Mouse (Mus musculus) spleen, embryonic (tissue): ENCODE data around the gene Rpl12.

Experiments
- CTCF ChIA-PET: fragments of 350-600 bp; sonication (Branson Sonifier 250); formaldehyde crosslinking; loops from one replicate; lab custom pipeline; 2022; lab: Charles Lee

Rpl12 gene

DNA sequence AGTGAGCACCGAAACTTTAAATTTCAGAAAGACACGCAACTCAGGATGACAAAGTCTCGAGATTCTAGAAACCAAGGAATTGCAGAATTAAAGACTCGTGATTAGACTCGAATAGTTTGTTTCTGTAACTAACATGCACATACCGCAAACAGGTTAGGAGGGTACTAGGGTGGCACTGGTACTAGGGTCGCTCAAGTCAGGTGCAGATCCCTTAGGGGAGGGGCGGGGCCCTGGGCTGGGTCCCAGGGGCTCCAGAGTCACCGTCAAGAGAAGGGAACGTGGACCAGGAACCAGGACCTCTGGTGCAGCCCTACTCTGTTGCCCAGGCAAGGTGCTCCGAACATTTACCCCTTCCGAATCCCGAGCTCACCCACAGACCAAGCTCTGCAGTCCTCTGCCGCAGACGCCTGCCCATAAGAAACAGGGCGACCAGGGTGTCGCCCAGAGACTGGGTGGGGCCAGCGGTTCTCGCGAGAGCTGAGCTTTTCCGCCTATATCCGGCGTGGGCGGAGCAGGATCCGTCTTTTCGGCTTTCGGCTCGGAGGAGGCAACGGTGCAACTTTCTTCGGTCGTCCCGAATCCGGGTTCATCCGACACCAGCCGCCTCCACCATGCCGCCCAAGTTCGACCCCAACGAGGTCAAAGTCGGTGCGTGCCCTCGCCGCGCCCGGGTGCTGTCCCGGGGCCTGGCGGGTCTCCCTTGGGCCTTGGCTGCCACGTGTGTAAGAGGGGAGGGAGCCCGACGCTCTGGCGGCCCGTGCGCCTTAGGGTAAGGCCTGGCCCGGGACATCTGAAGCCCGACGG is at the start of gene Rpl12, which contains the start of gene Lrsam1:
Gene Rpl12 (plus strand): TSS at position 368 of the 804 bp plus-strand sequence.
Gene Lrsam1 (minus strand): TSS at position 423 of the 804 bp plus-strand sequence.
- CTCF ChIA-PET = no interaction called here

DNA sequence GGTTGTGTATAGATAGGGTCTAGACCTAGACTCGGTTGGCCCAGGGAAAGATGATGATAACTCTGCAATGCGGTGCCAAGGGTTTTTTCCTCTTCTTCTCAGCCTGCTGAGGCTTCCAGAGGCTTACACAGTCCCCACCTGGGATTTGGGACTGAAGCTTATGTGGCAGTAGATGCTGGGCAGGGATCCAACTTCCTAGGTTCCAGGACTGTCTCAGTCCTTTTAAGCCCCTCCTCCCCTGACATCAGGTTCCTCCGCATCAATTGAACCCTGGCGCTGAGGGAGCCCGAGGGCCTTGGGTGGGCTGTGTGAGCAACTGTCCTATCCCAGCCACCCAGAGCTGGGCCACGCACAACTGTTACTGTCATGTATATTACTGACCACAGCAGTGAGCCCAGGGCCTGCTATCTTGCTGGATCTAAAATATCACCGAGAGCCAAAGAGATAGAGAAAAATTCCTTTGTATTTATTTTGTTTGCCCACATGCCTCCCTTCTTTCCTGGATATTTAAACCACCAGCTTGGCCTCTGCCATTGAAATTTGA is 49.6 kb upstream of the Rpl12 start:
- CTCF ChIA-PET = interaction anchor here (0.6 to 0.9 kb wide), 3 partner anchors 13 to 1452 kb away, joined by 3 to 4 read pairs (median 3); no protein-coding TSS in a partner anchor

DNA sequence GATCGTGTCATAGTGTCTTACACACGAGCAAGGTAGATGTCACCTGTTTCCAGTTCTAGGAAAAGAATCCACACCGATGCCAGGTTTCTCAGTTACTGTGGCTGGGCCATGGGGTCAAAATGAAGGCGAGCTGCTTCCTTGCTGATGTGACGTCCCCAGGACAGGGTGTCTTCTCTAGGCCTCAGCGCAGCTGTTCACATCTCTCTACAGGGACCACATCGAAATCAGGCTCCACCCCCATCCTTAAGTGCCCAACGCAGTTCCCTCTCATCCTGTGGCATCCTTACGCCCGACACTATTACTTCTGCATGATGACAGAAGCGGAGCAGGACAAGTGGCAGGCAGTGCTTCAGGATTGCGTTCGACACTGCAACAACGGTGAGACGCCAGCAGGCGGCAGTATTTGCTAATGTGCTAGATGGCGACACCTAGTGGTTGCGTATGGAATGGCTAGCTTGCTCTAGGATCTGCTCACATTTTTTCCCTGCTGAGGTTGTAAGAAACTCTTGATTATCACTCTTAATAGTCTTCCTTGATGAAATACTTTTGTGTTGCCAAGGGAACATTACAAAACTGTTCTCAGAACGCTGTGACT is 49.1 kb upstream of the Rpl12 start:
- CTCF ChIA-PET = interaction anchor here (0.6 to 0.7 kb wide), 3 partner anchors 15 to 1453 kb away, joined by 3 to 5 read pairs (median 3); no protein-coding TSS in a partner anchor

DNA sequence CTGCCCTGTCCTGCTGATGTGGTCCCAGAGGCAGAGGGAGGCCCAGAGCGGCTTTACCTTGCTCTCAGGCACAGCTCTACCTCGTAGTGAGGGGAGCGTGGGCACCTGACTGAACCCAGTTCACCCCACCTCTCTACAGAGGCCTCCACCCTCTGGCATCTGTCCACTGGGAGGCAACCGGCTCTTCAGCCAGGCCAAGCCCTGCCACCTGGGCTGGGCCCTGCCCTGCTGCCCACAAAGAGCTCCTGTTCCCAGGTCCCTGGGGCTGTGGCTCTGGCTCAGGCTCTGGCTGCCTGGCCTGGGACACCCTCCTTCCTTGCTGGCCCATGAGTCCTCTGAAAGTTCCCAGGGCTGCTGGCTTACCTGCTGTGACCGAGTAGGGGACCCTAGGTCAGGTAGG is 47.0 kb upstream of the Rpl12 start:
- CTCF ChIA-PET = no interaction called here

DNA sequence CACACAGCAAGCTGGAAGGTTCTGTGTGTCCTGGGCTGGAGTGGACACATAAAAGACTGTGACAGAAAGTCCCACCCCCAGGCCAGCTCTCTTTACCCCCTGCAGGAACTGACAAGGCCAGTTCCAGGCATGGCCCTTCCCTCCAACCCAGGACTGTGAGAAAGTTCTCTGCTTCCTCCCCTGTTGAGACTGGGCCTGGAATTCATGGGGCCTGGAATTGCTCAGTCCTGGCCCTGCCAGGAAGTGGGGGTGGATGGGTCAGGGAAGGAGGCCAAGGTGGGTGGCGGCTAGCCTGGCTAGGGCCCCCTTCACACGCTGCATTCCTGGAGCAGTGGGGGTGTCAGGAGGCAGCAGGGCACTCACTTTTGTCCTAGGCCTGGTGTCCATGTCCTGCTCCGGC is 46.5 kb upstream of the Rpl12 start:
- CTCF ChIA-PET = no interaction called here

DNA sequence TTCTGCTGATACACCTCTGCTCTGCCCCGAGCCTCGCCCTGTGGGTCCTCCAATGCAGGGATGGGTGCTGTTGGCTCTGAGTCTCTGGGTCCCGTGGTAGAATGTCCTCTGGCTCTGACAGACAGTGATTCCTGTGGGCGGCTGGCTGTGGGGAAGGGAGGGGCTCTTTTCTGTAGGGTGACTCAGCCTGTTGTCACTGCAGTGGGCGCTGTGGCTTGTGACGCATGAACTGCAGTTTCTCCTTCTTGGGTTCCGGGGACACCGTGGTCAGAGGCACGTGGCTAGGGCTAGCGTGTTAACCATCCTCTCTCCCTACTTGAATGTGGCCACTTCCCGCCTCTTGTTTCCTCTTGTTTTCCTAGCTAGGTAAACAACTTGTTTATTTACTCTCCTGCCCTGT is 43.8 kb upstream of the Rpl12 start:
- CTCF ChIA-PET = interaction anchor here (1.0 kb wide), 1 partner anchor 26 kb away, joined by 3 read pairs; no protein-coding TSS in a partner anchor

DNA sequence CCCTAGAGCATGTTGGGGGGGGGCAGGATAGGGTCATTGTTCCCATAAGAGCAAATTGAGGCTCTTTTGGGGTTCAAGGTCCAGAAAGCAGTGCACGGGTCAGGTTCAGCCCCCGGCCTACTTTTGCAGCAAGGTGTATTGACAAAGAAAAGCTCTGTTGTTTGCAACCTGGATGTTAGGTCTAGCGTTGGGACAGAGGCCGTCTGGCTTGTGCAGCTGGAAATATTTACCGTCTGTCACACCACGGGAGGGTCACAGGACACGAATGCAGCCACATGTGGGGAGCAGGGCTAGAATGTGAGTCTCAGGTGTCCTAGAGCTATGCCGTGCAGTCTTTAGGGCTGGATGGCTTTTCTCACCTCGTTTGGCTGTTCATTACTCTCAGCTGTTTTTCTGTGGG is 43.0 kb upstream of the Rpl12 start:
- CTCF ChIA-PET = interaction anchor here (1.0 kb wide), 1 partner anchor 27 kb away, joined by 3 read pairs; no protein-coding TSS in a partner anchor

DNA sequence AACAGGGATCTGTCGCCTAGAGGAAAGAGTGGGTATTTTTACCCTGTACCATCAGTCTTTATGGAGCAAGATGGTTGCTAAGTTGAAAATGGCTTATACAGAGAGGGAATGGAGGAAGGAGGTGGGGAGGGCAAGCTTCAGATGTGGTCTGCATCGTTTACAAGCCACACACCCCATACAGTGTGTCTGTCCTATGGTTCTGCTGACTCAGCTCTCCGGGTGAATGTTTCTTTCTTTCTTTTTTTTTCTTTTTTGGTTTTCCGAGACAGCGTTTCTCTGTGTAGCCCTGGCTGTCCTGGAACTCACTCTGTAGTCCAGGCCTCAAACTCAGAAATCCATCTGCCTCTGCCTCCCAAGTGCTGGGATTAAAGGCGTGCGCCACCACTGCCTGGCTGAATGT is 40.1 kb upstream of the Rpl12 start:
- CTCF ChIA-PET = no interaction called here

DNA sequence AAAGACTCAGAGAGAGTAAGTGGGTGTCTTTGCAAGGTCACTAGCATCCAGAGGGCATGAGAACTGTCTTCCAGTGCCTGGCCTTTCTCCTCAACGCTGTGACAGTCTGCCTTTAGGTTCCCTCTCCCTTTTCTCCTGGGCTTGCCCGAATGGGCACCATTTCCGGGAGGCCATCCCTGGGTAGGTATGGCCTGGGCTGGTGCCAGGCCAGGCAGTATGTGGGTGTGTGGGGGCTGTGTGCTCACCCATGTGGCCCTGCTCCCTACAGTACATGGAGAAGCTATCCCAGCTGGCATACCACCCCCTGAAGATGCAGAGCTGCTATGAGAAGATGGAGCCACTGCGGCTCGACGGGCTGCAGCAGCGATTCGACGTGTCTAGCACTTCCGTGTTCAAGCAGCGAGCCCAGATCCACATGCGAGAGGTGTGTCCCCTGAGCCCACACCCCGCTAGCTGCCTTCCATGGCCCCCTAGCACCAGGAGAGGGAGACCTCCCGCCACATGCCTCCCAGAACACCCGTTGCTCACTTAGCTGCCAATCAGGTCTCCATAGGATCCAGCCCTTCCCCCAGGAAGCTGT is 39.5 kb upstream of the Rpl12 start:
- CTCF ChIA-PET = no interaction called here

DNA sequence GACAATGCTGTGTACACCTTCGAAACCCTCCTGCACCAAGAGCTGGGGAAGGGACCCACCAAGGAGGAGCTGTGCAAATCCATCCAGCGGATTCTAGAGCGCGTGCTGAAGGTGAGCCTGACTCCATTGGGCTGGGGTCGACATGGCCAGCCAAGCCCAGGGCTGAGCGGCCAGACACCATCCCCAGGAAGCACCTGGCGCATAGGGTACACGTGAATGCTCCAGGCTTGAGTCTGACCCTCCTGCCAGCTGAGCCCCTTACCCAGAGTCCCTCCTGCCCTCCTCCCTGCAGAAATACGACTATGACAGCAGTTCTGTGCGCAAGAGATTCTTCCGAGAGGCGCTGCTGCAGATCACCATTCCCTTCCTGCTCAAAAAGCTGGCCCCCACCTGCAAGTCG is 38.8 kb upstream of the Rpl12 start:
- CTCF ChIA-PET = no interaction called here

DNA sequence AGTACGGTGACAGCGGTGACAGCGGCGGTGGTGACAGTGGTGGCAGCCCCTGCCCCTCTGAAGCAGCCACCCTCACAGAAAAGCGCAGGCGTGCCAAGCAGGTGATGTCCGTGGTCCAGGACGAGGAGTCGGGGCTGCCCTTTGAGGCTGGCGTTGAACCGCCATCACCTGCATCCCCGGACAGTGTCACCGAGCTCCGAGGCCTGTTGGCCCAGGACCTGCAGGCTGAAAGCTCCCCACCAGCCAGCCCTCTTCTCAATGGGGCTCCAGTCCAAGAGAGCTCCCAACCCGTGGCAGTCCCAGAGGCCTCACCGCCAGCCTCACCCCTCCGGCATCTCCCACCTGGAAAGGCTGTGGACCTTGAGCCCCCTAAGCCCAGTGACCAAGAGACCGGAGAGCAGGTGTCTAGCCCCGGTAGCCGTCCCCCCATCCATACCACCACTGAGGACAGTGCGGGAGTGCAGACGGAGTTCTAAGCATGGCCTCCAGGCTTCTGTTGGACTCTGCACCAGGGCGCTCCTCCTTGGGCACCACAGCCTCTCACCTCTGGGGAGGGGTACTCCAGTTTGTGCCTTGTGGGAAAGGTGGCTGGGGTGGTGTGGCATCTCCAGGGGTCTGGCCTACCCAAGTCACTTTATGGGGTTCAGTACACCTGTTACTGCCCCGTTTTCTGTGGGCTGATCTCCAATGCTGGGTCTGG is 37.7 kb upstream of the Rpl12 start:
- CTCF ChIA-PET = interaction anchor here (1.5 kb wide), 1 partner anchor 13 kb away, joined by 4 read pairs; no protein-coding TSS in a partner anchor

DNA sequence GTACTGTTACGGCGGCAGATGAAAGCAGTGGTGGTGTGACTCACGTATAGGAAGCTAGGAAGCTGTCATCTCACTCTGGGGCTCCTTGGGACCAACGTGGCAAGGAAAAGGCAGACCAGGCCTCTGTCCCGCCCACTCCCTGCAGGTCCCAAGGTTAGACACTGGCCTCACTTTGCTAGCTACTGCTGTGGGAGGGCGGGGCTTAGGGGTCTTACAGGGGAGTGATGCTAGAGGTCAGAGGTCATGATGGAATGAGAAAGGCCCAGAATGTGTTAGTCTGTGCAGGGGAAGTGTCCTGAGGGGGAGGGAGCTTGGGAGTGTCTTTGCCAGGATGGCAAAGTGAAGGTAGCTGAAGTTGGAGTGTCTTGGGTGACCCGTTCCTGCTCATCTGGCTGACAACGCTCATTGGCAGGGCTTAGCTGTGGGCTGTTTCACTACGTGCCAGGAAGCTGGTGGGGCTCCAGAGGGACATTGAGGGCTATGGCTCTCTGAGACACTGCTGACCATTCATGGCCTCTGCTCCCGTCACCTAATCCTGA is 37.0 kb upstream of the Rpl12 start:
- CTCF ChIA-PET = interaction anchor here (0.5 to 1.5 kb wide), 2 partner anchors 13 to 117 kb away, joined by 4 to 8 read pairs; no protein-coding TSS in a partner anchor

DNA sequence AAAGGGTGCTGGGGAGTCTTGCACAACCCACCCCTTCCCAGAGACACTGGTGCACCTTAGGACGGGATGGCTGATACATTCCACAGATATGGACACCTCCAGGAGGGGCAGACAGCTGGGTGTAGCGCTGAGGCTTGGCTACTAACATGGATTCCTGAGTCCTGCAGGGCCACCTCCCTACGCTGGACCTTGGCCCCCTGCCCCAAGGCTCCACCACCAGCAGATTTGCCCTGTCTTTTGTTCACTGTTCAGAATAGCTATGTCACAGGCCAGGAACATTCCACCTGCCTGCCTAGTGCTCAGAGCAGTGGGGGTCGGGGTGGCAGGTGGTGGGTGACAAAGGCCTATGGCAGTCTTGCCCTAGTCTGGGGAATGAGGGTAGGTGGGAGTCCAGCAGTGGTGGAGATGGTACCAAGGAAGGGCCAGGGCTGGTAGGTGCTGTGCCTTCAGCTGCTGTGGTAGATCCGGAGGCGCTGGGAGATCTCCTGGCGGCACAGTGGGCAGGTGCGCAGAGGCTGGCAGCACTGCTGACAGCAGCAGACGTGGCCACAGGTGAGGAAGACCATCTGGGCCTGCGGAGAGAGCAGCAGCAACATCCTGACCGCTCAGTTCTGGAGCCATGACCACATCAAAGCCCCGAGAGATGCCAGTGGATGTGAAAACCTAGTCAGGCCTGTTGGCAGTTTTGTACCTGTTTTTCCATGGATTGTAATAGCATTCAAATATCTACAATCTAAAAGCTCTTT is 34.9 kb upstream of the Rpl12 start:
- CTCF ChIA-PET = no interaction called here

DNA sequence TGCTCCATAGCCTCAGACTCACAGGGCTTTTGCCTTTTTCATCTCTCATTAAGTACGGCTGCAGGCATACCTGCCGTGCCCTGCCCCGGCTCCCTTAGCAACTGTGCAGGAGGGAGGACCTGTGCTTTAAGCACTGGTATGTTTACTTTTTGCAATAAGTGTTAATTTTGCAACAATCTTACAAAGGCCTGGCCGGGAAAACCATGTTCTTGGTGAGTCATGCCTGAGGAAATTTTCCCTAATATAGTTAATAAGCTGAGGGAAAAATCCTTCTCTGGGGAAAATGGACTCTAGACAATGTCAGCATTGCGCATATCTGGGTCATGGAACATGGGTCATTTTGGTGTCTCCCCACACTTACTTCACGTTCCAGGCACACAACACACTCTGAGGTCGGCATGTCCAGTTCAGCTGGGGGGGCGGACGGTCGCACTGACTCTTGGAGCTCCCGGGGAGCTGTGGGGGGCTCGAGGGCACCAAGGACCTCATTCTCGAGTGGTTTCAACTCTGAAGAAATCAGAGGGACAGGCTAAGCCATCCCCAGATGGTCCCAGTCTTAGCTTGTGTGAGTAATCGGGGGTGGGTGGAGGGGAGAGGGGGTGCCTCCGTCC is 33.6 kb upstream of the Rpl12 start:
- CTCF ChIA-PET = interaction anchor here (0.5 to 0.6 kb wide), 3 partner anchors 8 to 420 kb away, joined by 3 to 5 read pairs (median 3); no protein-coding TSS in a partner anchor

DNA sequence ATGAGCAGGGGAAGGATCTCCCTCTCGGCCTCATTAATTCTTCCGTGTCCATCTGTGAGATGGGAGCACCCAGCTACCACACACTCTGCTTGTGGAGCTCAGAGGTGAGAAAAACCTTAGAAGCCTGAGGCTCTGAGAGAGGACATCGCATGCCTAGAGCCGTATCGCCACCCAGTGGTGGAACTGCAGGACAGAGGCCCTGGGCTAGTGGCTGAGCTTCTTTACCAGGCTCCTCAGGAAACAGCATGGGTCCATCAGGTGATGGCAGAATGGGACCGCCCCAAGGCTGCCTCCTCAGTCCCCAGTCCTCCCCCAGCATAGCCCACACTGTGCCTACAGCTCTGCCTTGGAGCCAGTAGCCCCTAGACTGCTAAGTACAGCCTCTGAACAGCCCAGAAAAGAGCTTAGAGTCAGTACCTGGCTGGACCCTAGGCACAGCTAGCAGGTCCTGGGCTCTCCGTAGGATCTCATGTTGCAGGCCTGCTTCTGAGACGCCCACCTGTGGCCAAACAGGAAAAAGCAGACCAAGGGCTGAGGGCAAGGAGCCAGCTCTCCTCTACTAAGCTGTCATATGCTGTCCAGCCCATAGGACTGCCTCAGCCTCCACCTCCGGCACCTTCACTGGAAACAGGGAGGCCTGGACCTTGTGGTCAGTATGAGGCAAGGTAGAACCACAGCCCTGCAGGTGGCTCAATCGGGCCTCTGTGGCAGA is 33.0 kb upstream of the Rpl12 start:
- CTCF ChIA-PET = interaction anchor here (0.6 kb wide), 1 partner anchor 9 kb away, joined by 3 read pairs; no protein-coding TSS in a partner anchor

DNA sequence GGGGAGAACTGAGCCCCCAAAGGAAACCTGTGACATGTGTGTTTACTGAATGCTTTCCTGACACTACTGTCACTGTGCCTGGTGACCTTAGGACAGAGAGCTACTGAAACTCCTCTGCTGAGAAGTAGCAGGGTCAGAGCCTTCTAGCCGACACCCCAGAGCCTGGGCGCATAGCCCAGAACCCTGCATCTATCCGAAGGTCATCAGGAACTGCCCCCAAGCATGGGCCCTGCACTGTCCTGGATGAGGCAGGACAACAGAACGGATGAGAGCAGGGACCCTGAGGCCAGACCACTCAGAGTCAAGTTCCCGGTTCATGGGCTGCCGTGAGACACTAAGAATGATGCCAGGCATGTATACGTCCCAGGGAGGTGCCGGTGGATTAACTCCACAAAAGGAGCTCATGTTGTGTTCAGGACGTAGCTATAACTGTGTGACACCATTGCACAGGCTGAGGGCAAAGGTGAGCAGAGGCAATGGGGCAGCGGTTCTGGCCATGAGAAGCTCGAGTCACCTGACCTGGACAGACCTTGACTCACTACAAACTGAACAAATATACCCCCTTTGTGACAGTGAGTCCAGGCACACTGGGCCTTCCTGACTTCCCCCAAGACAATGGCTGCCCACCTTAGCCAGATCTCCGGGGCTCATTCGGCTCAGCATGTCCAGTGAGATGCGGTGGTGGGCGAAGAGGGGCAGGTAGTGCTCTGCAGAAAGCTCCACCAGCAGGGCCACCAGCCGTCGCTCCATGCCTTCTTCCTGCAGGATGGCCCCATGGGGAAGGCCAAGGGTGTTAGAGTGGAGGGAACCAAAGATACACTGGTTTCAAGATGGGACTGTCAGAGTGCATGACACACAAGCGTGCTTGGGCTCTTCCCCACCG is 32.2 kb upstream of the Rpl12 start:
- CTCF ChIA-PET = no interaction called here

DNA sequence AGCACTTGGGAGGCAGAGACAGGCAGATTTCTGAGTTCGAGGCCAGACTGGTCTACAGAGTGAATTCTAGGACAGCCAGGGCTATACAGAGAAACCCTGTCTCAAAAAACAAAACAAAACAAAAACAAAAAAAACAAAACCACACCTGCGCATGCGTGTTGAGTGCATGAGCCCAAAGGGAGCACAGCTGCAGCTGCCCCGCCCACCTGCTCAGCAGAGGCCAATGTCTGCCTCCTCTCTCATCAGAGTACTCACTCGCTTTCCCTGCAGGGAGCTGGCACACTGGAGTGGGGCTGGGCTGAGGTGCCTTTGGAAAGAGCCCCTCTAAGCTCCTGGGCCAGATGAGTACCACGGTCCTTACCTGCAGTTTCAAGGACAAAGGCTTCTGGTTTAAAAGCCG is 29.6 kb upstream of the Rpl12 start:
- CTCF ChIA-PET = no interaction called here

DNA sequence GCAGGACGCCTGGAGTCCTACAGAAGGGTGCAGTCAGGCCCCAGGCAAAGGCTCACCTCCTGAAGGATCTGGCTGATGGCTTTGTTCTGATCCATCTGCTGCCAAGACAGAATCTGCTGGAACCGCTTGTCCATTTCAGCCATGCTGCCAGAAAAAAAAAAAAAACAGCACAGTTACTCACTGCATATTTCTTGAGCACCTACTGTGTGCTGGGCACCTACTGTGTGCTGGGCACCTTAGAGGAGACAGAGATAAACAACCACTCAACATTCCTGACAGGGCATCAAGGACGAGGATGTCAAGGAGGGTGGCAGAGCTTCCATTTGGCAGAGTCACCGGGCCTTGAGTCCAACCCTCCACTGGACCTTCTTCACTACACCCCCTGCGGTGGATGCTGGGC is 22.6 kb upstream of the Rpl12 start:
- CTCF ChIA-PET = interaction anchor here (0.5 kb wide), 1 partner anchor 1374 kb away, joined by 6 read pairs; no protein-coding TSS in a partner anchor
